Mouse (Mus musculus): ENCODE data around the gene Krtap24-1. TPM values are rescaled to one million over a fixed set of nuclear protein-coding genes. Genes with fewer than 3 reads are reported as not detected.

The Krtap24-1 gene
- polyA plus RNA-seq, 1 experiment = not detected

DNA sequence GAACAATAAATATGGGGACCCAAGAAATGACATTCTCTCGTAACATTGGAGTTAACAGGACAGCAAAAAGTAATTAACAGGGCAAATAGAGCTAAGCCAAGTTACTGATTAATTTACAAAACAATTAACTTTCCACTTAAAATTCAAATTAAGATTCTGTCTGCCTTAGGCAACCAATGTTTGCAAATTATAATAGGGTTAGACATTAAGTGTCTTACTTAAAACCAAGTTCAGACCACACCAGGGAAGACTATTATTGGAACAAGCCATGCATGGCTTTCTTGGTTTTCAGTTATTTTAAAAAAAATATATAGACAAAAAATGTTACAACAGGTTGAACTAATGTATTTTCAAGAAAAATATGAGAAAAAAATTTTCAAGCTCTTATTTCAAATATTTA lies 43.0 kb downstream of the Krtap24-1 start:
- H3ac ChIP-seq (ENCODE audit: control insufficient read depth, insufficient read length, low read depth) = no peak overlapping the region
- no peaks in the 10 kb centered on the region for H3K36me3 ChIP-seq (ENCODE audit: control insufficient read depth, insufficient read depth)
- H3K27me3 ChIP-seq (ENCODE audit: control insufficient read depth, insufficient read depth, insufficient read length) = no peaks in the 10 kb centered on the region
- H3K4me3 ChIP-seq (ENCODE audit: insufficient read depth, poor library complexity, severe bottlenecking) = no peak overlapping the region
- no peaks in the 10 kb centered on the region for H3K79me3 ChIP-seq (ENCODE audit: low read depth)
- TF ChIP-seq CEBPB (IDR thresholded peaks at IDR 0.05; ENCODE audit: low read depth) = no peak
- TF ChIP-seq FOSL1 (IDR thresholded peaks at IDR 0.05; ENCODE audit: insufficient read depth, low read length, poor library complexity, severe bottlenecking) = no peak
- no peak for TF ChIP-seq USF1 (IDR thresholded peaks at IDR 0.05; ENCODE audit: low read depth)
- no peak for TF ChIP-seq CTCF (IDR thresholded peaks at IDR 0.05; ENCODE audit: control insufficient read depth, insufficient read depth, insufficient read length)
- no peak for TF ChIP-seq MYOD1 (IDR thresholded peaks at IDR 0.05; ENCODE audit: control insufficient read depth, insufficient read length, low read depth)
- no peak for TF ChIP-seq MYOG (IDR thresholded peaks at IDR 0.05; ENCODE audit: control insufficient read depth, extremely low read depth, insufficient read length)
- TF ChIP-seq MAX (IDR thresholded peaks at IDR 0.05) = no peak
- no peaks in the 10 kb centered on the region for H3K79me2 ChIP-seq (ENCODE audit: control insufficient read depth, insufficient read depth)

DNA sequence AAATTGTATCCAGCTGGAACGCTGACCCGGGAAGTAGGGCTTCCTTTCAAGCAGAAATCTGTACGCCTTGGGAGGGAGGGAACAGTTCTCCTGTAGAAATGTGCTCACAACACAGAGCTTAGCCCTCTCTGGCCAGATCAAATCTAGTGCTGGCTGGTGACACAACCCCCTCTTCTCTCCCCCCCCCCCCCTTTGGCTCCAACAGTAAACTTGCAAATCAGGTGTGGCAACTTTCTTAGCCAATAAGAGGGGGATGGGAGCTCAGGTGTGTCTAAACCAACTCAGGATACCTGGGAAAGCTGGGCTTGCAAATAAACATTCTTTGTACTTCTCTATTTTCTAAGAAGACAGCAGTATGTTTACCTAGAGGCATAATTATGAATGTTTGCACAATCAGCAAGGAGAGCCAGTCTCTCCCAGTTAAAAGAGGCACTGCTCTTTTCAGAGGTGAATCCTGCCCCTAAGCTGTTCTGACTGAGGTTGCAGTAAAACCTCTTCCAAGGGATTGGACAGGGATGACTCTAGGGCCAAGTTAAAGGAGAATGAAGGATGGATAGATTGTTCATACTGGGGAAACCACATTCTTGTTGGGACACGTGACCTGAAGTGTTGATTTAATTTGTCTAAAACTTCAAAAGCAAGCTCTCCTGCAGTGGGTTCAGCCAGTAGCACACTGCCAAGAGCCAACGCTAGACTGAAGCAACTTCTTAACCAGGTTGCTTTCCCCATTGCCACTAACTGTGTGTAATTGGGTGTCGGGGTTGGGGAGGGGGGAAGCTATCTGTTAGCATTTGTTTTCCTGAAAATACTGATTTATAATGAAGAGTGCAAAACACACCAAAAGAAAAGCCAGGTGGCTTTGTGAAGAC lies 48.8 kb downstream of the Krtap24-1 start, which contains the start of gene Cldn8:
Gene Cldn8, minus strand, starts transcription at position 139 of the 869 bp plus-strand sequence.
- Histone ChIP-seq H3K79me2 (ENCODE audit: control insufficient read depth, insufficient read depth) (no peaks in the 10 kb centered on the region), H3K79me3 (ENCODE audit: low read depth) (no peaks in the 10 kb centered on the region), H3K27me3 (ENCODE audit: control insufficient read depth, insufficient read depth, insufficient read length) (no peaks in the 10 kb centered on the region), H3K4me3 (ENCODE audit: insufficient read depth, poor library complexity, severe bottlenecking) (no peak within 1 kb of the TSS), H3ac (ENCODE audit: control insufficient read depth, insufficient read length, low read depth) (no peak within 1 kb of the TSS), H3K36me3 (ENCODE audit: control insufficient read depth, insufficient read depth) (no peaks in the 10 kb centered on the region)
- TF ChIP-seq MYOD1 (IDR thresholded peaks at IDR 0.05; ENCODE audit: control insufficient read depth, insufficient read length, low read depth) (no peak), FOSL1 (IDR thresholded peaks at IDR 0.05; ENCODE audit: insufficient read depth, low read length, poor library complexity, severe bottlenecking) (no peak), MAX (IDR thresholded peaks at IDR 0.05) (no peak), CTCF (IDR thresholded peaks at IDR 0.05; ENCODE audit: control insufficient read depth, insufficient read depth, insufficient read length) (no peak), MYOG (IDR thresholded peaks at IDR 0.05; ENCODE audit: control insufficient read depth, extremely low read depth, insufficient read length) (no peak), USF1 (IDR thresholded peaks at IDR 0.05; ENCODE audit: low read depth) (no peak), CEBPB (IDR thresholded peaks at IDR 0.05; ENCODE audit: low read depth) (no peak)

DNA sequence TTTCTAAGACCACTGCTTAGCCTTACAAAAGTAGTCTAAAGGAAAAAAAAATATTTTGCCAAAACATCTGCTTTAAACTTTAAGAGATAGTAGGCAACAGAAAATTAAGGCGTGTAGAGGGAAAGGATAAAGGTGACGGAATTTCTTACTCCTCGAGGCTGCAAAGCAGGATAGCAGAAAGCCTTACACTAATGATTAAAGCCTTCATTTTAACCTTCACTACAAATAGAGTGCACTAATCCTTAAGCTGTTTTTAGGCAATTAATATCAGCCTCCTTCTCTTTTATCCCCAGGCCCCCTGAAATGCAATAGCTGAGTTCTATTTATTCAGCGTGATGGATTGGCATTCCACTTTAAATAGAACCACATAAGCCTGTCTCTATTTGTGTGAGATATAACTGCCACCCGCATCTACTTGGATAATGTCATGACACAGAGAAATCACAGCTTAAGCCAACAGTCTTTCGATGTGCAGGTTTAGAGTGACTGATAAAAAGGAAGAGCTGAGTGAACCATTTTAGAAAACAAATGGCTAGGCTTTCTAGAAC lies 50.4 kb downstream of the Krtap24-1 start:
- Histone ChIP-seq H3K79me3 (ENCODE audit: low read depth) (no peaks in the 10 kb centered on the region), H3K27me3 (ENCODE audit: control insufficient read depth, insufficient read depth, insufficient read length) (no peaks in the 10 kb centered on the region), H3K36me3 (ENCODE audit: control insufficient read depth, insufficient read depth) (no peaks in the 10 kb centered on the region), H3K4me3 (ENCODE audit: insufficient read depth, poor library complexity, severe bottlenecking) (no peak overlapping the region), H3ac (ENCODE audit: control insufficient read depth, insufficient read length, low read depth) (no peak overlapping the region), H3K79me2 (ENCODE audit: control insufficient read depth, insufficient read depth) (no peaks in the 10 kb centered on the region)
- no peak for TF ChIP-seq MYOD1 (IDR thresholded peaks at IDR 0.05; ENCODE audit: control insufficient read depth, insufficient read length, low read depth)
- no peak for TF ChIP-seq CTCF (IDR thresholded peaks at IDR 0.05; ENCODE audit: control insufficient read depth, insufficient read depth, insufficient read length)

Other genes with a start within 250 kb of the Krtap24-1 start
- not detected for gene Cldn17, start 105.3 kb downstream of the Krtap24-1 start, polyA plus RNA-seq (2012; fragmentation: generic; extraction: Trizol)
- gene Cldn8, start 49.1 kb downstream of the Krtap24-1 start, polyA plus RNA-seq (2012; fragmentation: generic; extraction: Trizol) = not detected
- gene 2310079G19Rik, start 15.4 kb upstream of the Krtap24-1 start, polyA plus RNA-seq (2012; fragmentation: generic; extraction: Trizol) = not detected
- gene Krtap26-1, start 35.5 kb upstream of the Krtap24-1 start, polyA plus RNA-seq (2012; fragmentation: generic; extraction: Trizol) = not detected
- gene Krtap27-1, start 59.4 kb upstream of the Krtap24-1 start, polyA plus RNA-seq (2012; fragmentation: generic; extraction: Trizol) = not detected
- not detected for gene 2310061N02Rik, start 95.7 kb upstream of the Krtap24-1 start, polyA plus RNA-seq (2012; fragmentation: generic; extraction: Trizol)
- not detected for gene Krtap13-1, start 116.6 kb upstream of the Krtap24-1 start, polyA plus RNA-seq (2012; fragmentation: generic; extraction: Trizol)
- not detected for gene Krtap13, start 139.4 kb upstream of the Krtap24-1 start, polyA plus RNA-seq (2012; fragmentation: generic; extraction: Trizol)
- not detected for gene 2310034C09Rik, start 146.6 kb upstream of the Krtap24-1 start, polyA plus RNA-seq (2012; fragmentation: generic; extraction: Trizol)
- not detected for gene 2310057N15Rik, start 161.9 kb upstream of the Krtap24-1 start, polyA plus RNA-seq (2012; fragmentation: generic; extraction: Trizol)
- not detected for gene Gm5965, start 165.6 kb upstream of the Krtap24-1 start, polyA plus RNA-seq (2012; fragmentation: generic; extraction: Trizol)
- gene Gm20741, start 199.9 kb upstream of the Krtap24-1 start, polyA plus RNA-seq (2012; fragmentation: generic; extraction: Trizol) = not detected
- gene Krtap15, start 207.9 kb upstream of the Krtap24-1 start, polyA plus RNA-seq (2012; fragmentation: generic; extraction: Trizol) = not detected
- gene Krtap14, start 213.9 kb upstream of the Krtap24-1 start, polyA plus RNA-seq (2012; fragmentation: generic; extraction: Trizol) = not detected